Mouse (Mus musculus) spleen, adult 2 months (tissue): ENCODE data around the gene Ms4a4c.

Source experiments
- CTCF ChIP-seq: fragments of 200-500 bp; IDR thresholded peaks from 2 replicates; pipeline ENCODE4 v1.5.1; 2011; ENCODE audit warnings: mild to moderate bottlenecking, inconsistent platforms; ENCODE audit not compliant: insufficient read depth, insufficient read length, insufficient replicate concordance; ENCODE audit errors: extremely low read depth
- POLR2A ChIP-seq: fragments of 200-500 bp; IDR thresholded peaks from 2 replicates; pipeline ENCODE4 v1.6.1; 2011; ENCODE audit warnings: low read depth, low read length, inconsistent platforms

- TF ChIP-seq POLR2A: no peak
- TF ChIP-seq CTCF: no peak
Observed at GRCm38 (mm10) chr19:11415581-11415980, 11.0 kb downstream of the Ms4a4c start.
